Mouse (Mus musculus) testis, adult 2 months (tissue): ENCODE results near the gene Fmr1nb.
"Not testable (repeated sequence)": the region's sequence is repeated elsewhere in the genome, so short reads cannot be mapped to it uniquely, and the experiment has no call there.

Experiments used
- CTCF ChIP-seq: fragments of 200-500 bp; IDR thresholded peaks from 2 replicates; pipeline ENCODE4 v1.5.1; 2012; ENCODE audit warnings: low read depth, mild to moderate bottlenecking, inconsistent platforms, low read length, moderate library complexity; ENCODE audit not compliant: control insufficient read depth, insufficient read depth, insufficient replicate concordance
- POLR2A ChIP-seq: fragments of 200-500 bp; IDR thresholded peaks from 2 replicates; pipeline ENCODE4 v1.6.1; 2012; ENCODE audit warnings: low read depth, mild to moderate bottlenecking, inconsistent platforms, low read length, moderate library complexity; ENCODE audit not compliant: control insufficient read depth

GRCm38 (mm10) chrX:68820449-68820848, 58.8 kb downstream of the Fmr1nb start:
- not testable (repeated sequence) for TF ChIP-seq POLR2A, CTCF
